Mouse (Mus musculus) olfactory bulb, adult 2 months (tissue): Measurements from ENCODE around the gene Grip1.

ENCODE experiments used
- CTCF ChIP-seq: fragments of 200-500 bp; IDR thresholded peaks from 2 replicates; pipeline ENCODE4 v1.5.1; 2012; ENCODE audit warnings: low read depth, mild to moderate bottlenecking, low read length, moderate library complexity; ENCODE audit not compliant: insufficient read depth
- POLR2A ChIP-seq: fragments of 200-500 bp; IDR thresholded peaks from 2 replicates; pipeline ENCODE4 v1.6.1; 2012; ENCODE audit warnings: mild to moderate bottlenecking, low read depth, low read length, moderate library complexity; ENCODE audit not compliant: insufficient read depth

GRCm38 (mm10) chr10:119852582-119853135 is 399.0 kb downstream of the Grip1 start:
- TF ChIP-seq CTCF (no peak), POLR2A (no peak)
